Mouse (Mus musculus) left cerebral cortex, adult 9 months (tissue): ENCODE results near the gene Zfp872.
"Not testable (repeated sequence)": the region's sequence is repeated elsewhere in the genome, so short reads cannot be mapped to it uniquely, and the experiment has no call there.

ENCODE experiments used
- DNase-seq, 2 experiments: peaks; one replicate each; pipeline ENCODE4 v3.0.0; 2022; ENCODE audit warnings: low spot score in 2 of 2

Gene Zfp872

DNA sequence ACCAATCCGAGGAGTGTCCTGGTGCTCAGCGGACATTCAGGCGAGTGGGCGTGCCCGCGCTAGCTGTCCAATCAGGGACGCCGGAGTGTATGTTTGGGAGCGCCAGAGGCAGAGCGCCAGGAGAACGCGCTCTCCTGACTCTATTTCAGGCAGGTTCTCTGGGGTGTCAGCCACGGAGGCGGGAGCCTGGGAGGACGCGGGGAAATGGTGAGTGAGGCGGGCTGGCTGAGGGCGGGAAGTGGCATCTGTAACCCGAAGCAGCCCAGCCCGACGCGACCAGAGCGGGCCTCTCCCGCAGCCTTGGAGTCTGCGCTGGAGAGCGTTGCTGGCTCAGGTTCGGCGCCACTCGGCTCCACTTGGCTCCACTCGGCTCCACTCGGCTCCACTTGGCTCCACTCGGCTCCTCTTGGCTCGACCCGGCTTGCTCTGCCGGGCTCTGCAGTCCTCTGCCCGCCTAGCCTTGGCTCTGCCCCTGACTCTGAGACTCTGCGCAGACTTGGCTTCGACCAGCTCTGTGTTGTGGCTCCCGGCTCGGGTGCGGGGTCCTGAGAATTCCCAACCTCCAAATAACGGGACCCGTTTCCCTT, at the start of gene Zfp872:
Zfp872 (plus strand) TSS at position 66 of the 587 bp plus-strand sequence.
- DNase-seq: peak in 1 of 2 experiments; percentile 26

DNA sequence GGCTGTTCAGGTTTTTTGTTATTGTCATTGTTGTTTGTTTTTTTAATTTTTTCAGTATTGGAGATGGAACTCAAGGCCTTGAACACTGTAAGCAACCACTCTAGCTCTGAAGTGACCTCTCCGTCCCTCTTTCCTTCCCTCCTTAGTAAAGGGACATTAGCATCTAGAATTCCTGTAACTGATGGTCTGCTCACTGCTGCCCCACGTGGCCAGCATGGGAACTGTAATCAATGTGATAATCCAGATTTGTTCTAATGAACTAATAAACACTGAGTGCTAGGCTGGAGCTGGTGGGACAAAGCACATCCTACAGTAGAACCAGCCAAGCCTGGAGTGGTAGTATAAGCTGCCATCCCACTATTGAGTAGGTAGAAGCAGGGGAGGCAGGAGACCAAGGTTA, 49.4 kb upstream of the Zfp872 start:
- DNase-seq: no peak

DNA sequence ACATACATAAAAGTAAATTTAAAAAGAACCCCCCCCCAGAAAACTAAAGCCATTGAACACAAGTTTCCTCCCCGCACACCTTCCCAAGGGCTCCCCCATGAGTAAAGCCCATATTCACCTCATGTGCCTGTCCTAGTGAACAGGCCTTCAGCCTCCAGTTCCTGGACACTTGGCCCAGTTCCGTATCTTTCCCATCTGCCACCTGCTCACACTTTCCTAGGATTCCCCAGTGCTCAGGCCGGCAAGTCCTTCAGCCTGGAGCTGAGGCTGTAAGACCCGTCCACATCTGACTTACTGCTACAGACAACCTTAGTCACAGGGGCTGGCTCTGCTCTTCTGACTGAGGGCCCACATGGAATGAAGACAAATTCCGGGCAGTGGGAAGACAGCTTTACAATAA, 48.1 kb upstream of the Zfp872 start:
- no peak for DNase-seq

DNA sequence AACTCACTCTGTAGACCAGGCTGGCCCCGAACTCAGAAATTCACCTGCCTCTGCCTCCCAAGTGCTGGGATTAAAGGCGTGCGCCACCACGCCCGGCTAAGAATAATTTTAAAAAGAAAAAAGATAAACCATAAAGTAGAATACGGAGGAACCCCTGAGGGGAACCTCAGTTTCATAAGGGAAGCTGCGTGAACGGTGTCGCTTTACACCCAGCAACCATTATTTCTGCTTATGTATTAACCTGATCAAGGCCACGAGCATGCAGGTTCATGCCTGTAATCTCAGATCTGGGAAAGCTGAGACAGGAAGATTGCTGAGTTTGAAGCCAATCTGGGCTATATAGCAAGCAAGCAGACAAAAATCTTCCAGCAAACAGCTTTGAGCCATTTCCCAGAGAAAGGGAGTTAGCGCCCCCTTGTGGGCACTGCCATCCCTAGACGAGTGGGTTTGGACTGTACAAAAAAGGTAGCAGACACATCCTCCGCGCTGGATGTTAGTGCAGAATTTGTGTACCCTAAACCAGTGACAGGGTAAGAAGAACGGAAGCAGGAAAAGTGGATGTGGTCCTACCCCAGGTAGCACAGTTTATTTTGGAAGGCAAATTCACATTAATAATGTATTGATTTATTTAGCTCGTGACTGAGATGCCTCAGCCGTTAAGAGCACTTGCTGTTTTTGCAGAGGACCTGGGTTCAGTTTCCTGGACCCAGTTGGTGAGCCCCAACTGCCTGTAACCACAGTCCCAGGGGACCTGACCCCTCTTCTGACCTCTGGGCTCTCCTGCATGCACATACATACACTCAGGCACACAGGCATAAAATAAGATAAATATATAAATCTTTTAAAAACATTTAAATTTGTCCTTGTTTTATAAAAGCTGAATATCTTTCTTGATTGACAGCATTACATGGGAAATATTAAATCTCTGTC, 44.5 kb upstream of the Zfp872 start:
- peak in 1 of 2 experiments; percentile 92 for DNase-seq

DNA sequence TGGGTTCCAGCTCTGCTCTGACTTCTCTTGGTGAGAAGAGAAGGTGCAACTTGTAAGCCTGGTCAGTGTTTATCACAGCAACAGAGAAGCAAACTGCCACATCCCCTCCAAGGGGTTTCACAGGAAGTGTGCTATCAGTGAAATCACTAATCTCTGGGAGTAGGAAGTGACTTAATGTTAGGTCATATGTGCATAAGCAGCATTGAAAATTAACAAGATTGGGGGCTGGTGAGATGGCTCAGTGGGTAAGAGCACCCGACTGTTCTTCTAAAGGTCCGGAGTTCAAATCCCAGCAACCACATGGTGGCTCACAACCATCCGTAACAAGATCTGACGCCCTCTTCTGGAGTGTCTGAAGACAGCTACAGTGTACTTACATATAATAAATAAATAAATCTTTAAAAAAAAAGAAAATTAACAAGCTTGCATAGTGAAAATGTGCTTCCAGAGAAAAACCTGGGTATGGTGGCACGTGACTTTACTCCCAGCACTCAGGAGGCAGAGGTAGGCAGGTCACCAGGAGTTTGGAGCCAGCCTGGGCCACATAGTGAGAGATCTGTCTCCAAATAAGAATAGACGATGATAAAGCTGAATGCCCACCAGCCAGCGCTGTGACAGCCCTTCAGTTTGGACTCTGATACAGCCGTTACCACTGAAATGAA, 43.5 kb upstream of the Zfp872 start:
- DNase-seq: no peak

DNA sequence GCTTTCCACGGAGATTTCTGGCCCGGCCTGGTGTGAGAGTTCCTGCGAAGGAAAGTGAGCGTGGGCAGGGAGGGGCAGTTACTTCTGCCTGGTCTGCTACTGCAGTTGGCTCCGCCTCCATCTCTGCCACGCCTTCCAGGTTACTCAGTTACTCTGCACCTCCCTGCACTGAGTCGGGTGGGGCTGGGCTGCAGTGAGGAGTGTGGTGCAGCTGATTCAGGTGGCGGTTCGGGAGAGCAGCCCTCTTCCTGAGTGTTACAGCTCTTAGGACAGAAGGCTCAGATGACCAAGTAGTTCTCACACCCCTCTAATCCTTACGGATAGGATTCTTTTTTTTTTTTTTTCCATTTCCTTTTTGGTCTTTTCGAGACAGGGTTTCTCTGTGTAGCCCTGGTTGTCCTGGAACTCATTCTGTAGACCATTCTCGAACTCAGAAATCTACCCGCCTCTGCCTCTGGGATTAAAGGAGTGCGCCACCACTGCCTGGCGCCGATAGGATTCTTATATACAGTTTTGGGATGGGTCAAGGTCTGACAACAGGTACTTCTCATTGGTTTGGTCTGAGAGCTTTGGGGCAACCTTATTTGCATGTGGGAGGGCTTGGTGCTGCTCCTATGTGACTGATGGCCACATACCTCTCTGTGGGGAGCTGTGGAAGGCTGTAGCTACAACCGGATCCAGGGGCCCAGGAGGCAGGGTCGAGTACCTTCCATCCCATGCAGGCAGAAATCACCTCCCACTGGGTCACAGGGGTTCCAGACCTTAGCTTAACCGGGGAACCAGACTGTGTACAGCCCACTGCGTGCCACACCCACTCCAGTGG, 38.3 kb upstream of the Zfp872 start:
- no peak for DNase-seq

DNA sequence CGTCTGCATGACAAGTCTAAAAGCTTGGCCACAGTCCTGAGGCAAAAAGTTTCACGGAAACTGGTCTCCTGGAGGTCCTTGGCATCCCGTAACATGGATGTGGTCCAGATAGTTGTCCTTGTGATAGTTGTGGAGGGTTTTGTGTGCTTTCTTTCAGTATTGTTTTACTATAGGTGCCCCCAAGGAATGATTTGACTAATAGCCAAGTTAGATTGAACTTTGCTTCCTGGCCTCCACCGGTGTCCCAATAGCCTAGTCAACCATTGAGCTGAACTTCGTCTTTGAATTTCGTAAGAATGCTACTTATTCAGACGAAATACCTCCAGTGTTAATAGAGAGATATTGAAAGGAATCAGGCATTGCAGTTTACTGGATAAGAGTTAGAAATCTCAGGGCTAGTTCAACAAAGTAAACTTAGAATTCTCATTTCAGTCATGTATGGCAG, 37.6 kb upstream of the Zfp872 start:
- DNase-seq: not testable (repeated sequence)

DNA sequence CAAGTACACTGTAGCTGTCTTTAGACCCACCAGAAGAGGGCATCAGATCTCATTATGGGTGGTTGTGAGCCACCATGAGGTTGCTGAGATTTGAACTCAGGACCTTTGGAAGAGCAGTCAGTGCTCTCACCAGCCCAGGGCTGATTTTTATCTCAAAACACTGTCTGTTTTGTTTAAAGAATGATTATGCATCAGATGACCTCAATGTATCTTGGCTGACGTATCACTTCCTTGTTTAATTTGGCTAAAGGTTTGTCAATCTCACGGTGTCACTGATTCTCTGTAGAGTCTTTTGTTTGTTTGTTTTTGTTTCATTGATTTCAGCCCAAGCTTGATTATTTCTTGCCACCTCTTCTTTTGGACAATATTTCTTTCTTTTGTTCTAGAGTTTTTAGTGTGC, 36.9 kb upstream of the Zfp872 start:
- DNase-seq: no peak

DNA sequence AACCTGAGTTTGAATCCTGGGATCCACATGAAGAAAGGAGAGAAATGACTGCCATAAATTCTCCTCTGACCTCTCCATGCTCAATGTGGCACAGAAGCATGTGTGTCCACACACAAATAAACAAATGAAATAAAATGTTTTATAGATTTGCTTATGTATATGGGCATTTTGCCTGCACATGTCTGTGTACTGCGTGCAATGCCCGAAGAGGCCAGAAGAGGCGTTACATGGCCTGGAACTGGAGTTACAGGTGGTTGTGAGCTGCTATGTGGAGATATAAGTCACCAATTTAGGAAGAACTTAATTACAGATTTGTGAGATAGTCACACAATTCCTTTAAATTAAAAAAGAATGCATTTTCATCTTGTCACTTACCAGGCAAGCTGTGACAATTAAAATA, 34.1 kb upstream of the Zfp872 start:
- DNase-seq: no peak

DNA sequence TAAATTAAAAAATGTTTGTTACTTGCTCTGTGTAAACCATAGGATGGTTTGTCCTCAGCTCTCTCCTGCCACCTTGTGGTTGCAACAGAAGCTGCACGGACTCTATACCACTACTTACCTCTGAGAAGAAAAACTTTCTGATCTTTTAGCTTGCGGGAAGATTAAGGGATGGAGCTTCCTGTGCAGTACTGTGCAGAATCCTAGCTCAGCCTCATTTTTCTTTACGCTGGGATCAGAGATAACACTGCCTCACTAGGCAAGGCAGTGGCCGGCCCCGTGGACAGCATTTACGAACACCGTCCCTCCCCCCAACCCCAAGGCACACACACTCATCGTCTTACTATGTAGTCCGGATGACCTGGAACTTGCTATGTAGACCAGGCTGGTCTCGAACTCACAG, 32.3 kb upstream of the Zfp872 start:
- peak in 1 of 2 experiments; percentile 75 for DNase-seq

DNA sequence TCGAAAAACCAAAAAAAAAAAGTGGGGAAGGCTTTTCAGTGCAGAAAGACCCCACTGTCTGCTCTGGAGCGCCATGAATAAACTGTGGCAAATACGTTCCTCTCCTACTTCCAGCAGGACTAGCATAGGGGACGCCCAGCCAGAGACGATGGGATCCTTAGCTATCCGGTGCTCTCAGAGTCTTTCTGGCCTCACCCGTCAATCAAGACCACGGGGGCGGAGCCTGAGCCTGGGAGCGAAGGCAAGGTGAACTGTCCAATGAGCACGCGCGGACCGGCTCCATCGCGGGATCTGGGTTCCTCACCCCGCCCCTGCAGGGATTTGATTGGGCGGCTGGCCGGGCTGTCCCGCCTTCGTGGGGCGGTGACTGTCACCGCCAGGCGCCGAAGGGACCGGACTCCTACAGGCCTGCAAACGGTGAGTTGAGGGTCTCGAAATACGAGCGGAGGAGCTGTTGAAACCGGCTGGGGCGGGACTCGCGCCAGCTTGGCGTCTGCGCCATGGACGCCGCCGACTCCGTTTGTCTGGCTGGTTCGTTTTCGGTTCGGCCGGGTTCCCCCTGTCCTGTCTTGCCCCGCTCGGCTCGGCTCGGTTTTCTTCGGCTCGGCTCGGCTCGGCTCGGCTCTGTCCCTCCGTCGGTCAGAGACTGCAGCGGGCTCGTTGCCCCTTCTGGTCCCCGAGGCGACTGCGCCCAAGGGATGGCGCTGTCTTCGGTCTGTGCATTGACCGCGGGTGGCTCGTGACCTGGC, 31.2 kb upstream of the Zfp872 start, which contains the start of gene Pigyl:
Pigyl (plus strand) TSS at position 350 of the 749 bp plus-strand sequence.
- peak; percentile 95 to 98 for DNase-seq

DNA sequence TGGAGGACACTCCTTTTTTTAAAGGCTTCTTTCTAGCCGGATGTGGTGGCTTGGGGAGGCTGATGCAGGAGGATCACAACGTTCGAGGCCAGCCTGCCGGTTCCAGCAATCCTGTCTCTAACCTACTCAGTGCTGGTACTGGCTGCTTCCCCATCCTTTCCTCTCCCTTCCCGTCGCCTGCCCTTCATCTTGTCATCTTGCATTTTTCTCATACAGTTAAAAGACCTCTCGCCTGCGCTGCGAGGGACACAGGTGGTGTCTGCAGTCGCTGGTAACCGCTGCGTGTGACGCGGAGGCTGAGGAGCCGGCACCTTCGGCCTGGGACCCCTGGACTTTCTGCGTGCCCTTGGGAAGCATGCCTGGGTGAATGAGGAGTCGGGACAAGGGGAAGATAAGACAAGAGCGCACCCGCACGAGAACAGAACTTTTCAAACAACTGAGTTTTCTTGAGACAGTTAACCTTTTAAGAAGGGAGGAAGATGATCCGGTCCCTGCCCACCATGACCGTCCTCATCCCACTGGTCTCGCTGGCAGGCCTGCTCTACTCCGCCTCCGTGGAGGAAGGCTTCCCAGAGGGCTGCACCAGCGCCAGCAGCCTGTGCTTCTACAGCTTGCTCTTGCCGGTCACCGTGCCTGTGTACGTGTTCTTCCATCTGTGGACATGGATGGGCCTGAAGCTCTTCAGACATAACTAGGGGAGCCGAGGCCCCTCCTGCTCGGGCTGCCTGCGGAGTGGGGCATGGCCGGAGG, 30.2 kb upstream of the Zfp872 start:
- peak in 1 of 2 experiments; percentile 7 for DNase-seq

DNA sequence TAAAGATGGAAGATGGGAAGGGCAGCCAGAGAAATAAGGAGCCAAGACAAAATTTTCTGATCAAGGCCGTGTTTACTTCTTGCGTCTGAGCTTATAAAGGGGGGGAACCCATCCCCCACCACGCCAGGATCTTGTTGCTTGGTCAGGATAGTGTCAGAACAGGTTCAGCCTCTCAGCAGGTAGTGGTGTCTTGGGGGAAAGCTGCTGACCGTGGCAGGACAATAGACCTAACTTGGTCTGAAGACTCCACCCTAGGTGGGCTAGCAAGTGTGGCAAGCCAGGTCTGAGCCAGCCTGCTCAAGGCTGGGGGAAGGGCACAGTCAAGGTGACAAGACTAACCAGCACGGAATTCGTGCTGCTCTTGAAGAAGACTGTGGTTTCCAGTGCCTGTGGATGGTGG, 26.6 kb upstream of the Zfp872 start:
- no peak for DNase-seq

DNA sequence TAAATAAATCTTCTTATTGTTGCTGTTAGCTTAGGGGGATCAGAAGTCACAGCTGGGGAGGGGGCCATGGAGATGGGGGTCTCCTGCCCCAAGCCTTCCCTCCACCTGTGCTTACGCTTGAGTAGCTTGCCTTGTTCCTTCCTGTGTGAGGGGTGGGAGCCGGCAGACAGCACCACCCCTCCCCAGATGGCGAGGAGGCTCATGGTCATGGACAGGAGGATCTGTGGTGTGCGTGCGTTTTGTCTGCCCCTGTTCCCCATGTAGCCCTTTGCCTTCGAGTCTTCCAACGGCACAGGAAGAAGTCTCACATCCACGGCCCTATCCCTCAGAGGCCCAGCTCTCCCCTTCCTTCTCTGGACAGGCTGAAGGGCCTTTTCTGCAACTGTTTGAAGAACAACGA, 25.6 kb upstream of the Zfp872 start:
- no peak for DNase-seq

DNA sequence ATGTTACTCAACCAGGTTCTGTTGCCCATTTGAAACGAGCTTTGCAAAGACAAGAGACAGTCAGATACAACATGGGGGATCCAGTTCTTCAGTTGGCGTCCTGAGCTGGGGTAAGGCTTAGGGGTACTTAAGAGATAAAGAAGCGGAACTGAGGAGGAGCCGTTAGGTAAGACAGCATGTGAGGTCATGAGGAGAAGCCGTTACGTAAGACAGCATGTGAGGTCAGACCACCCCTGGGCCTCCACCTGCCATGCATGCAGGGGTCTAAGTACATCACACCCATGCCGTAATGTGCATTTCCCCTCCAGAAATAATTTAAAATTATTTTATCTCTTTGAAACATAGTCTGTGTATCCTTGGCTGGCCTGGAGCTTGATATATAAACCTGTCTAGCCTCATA, 25.0 kb upstream of the Zfp872 start:
- DNase-seq: no peak

DNA sequence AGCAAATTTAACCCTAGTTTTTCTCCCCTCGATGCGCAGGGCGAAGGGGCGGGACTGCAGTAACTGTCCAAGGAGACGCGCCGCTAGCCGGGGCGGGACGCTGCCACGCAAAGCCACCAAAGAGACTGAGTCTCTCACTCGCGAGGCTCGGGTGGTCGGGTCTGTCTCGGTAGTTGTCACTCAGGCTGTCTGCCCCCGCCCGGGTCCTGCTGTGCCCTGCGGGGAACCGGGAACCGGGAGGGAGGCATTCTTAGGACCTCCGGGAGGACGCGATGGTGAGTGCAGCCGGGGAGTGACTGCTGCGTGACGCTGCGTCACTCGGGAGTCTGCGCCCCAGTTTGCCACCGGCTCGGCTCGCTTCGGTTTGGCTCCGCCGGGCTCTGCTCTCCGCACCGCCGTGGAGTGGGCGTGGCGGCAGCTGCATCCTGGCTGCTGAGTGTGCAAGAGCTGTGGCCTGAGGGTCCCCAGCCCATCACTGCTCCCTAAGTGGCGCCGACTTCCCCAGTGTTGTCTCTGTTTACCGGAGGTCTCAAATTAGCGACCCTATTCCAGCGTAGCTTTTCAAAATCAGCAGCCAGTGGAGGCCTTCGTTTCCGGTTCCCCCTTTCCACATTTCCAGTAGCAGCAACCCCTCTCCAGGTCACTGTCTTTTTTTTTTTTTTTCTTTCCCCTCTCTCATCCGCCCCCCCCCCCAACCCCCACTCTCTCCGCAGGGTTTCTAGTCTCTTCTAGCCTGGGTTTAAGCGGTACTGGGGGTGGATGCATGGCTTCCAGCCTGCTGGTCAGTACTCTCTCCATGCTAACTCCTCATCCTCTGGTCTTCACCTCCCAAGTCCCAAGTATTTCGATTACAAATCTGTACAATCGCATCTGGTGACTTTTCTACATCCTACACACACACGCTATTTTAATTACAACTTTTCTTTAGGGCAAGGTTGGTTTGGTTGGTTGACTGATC, 22.9 kb upstream of the Zfp872 start:
- DNase-seq: peak in 1 of 2 experiments; percentile 48

DNA sequence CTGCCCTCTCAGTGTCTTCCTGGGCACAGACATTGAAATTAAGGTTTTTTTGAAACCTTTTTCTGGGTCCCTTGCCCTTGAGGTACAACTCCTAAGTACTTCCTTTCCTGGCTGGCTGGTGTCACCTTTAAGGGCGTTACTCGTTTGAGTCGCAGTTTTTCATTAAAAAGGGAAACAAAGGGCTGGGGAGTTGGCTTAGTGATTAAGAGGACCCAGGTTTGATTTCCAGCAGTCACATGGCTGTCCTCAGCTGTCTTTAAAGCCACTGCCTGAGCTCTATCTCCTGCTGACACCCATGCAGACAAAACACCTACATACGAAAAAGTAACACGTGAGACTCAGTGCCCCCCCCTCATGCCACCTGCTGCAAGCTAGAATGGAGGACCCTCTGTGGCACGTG, 21.9 kb upstream of the Zfp872 start:
- DNase-seq: no peak

DNA sequence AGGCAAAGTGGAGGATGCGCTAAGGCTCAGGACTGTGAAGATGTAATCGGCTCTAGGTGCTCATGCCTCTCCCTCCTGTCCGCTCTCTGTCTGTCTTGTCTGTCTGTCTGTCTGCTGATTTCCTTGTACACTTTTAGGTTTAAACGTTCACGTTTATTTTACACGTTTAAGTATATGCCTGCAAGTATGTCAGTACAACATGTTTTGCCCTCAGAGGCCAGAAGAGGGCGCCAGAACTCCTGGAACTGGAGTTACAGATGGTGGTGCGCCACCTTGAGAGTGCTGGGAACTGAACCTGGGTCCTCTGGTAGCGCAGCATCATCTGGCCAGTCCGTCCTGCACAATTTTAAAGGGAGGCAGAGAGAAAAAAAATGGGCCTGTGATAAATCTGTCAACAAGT, 21.2 kb upstream of the Zfp872 start:
- DNase-seq: no peak

DNA sequence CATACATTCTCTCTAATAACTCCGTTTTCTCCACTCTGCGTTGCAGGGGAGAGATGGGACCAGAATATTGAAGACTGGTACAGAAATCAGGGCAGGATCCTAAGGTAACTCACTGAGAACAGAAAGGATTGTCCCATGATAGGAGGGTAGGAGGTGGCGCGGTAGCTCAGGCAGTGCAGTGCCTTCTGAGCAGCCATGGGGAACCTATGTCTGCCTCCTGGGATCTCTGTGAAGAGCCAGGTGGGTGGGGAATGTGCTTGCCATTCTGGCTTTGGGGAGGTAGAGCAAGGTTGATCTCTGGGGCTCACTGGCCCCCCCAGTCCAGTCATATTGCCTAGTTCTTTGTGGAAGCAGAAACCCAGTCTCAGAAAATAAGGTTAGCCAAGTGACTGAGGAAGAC, 20.1 kb upstream of the Zfp872 start:
- no peak for DNase-seq
